Mouse (Mus musculus) layer of hippocampus, postnatal 25 days (tissue): ENCODE measurements around the gene Ldah. TPM values are rescaled to one million over a fixed set of nuclear protein-coding genes. Genes with fewer than 3 reads are reported as not detected.

Source experiments
- DNase-seq, 2 experiments: peaks; one replicate each; pipeline ENCODE4 v3.0.0; 2022; ENCODE audit warnings: mixed read lengths in 2 of 2, low spot score in 1 of 2; ENCODE audit errors: extremely low spot score in 1 of 2
- total RNA-seq, 2 experiments: library from RNA; stranded (reverse); gene quantifications; 2 replicates each; pipeline ENCODE4 v1.2.3; 2021

Gene Ldah
- total RNA-seq, 2 experiments from 2014 or later, result 40.5 to 44.6 TPM

GRCm38 (mm10) chr12:8275424-8275823 lies 67.5 kb downstream of the Ldah start:
- DNase-seq, result no peak

GRCm38 (mm10) chr12:8281225-8282017 lies 73.5 kb downstream of the Ldah start:
- DNase-seq, result no peak

- DNase-seq, result no peak
These were observed 80.1 kb downstream of the Ldah start for GRCm38 (mm10) chr12:8287970-8288369.

- no peak for DNase-seq
These were observed 81.2 kb downstream of the Ldah start for GRCm38 (mm10) chr12:8289099-8289498.

GRCm38 (mm10) chr12:8289499-8289898 lies 81.6 kb downstream of the Ldah start:
- DNase-seq, result no peak

GRCm38 (mm10) chr12:8291157-8291853 lies 83.4 kb downstream of the Ldah start:
- DNase-seq, result no peak

GRCm38 (mm10) chr12:8295307-8295913 lies 87.5 kb downstream of the Ldah start:
- no peak for DNase-seq

- DNase-seq, result no peak
These were observed 88.2 kb downstream of the Ldah start for GRCm38 (mm10) chr12:8296154-8296553.

GRCm38 (mm10) chr12:8297586-8298214 lies 89.8 kb downstream of the Ldah start:
- no peak for DNase-seq

- no peak for DNase-seq
These were observed 90.6 kb downstream of the Ldah start for GRCm38 (mm10) chr12:8298361-8299142.

GRCm38 (mm10) chr12:8299143-8300110 lies 91.5 kb downstream of the Ldah start:
- no peak for DNase-seq

- DNase-seq, result no peak
These were observed 92.2 kb downstream of the Ldah start for GRCm38 (mm10) chr12:8300111-8300480.

GRCm38 (mm10) chr12:8300521-8300920 lies 92.6 kb downstream of the Ldah start:
- DNase-seq, result no peak

- DNase-seq, result no peak
These were observed 93.3 kb downstream of the Ldah start for GRCm38 (mm10) chr12:8301011-8301814.

GRCm38 (mm10) chr12:8301841-8302431 lies 94.0 kb downstream of the Ldah start, which contains the start of gene Gdf7:
TSS of gene Gdf7 (minus strand) at chr12:8301954.
- DNase-seq, result no peak

- DNase-seq, result no peak
These were observed 97.4 kb downstream of the Ldah start for GRCm38 (mm10) chr12:8305258-8305657.

- DNase-seq, result peak; percentile 62 to 74
These were observed 98.5 kb downstream of the Ldah start for GRCm38 (mm10) chr12:8306432-8306831.

- no peak for DNase-seq
These were observed 99.0 kb downstream of the Ldah start for GRCm38 (mm10) chr12:8306910-8307309.
